Mouse (Mus musculus) neural tube, embryonic 11.5 days (tissue): ENCODE results near the gene Prickle1. TPM values are rescaled to one million over a fixed set of nuclear protein-coding genes. Genes with fewer than 3 reads are reported as not detected.
A peak's percentile ranks its signal among the peaks of the same experiment; 100 is the strongest.

Experiments used
- ATAC-seq: fragments of 200-750 bp; cut with Nextera tagmentation; 2 replicates; pipeline ENCODE4 v1.8.0; 2017; ENCODE audit warnings: moderate number of reproducible peaks, mild to moderate bottlenecking, moderate TSS enrichment, moderate library complexity; ENCODE audit not compliant: insufficient read depth, low FRiP score, low TSS enrichment
- DNase-seq: peaks from one replicate; pipeline ENCODE4 v3.0.0-alpha.2; 2015; ENCODE audit warnings: low spot score
- H3K27ac ChIP-seq: fragments of 300-500 bp; sonication (generic); 2 replicates; pipeline ENCODE4 v1.5.1; 2014; ENCODE audit warnings: low read depth, mild to moderate bottlenecking, low read length
- H3K27me3 ChIP-seq: fragments of 300-500 bp; sonication (generic); 2 replicates; pipeline ENCODE4 v1.6.1; 2014; ENCODE audit warnings: mild to moderate bottlenecking, low read length, mixed read lengths; ENCODE audit not compliant: control insufficient read depth, insufficient read depth
- H3K36me3 ChIP-seq: fragments of 300-500 bp; sonication (generic); 2 replicates; pipeline ENCODE4 v1.6.1; 2014; ENCODE audit warnings: mild to moderate bottlenecking, low read length, moderate library complexity, mixed read lengths; ENCODE audit not compliant: control insufficient read depth, insufficient read depth
- H3K4me1 ChIP-seq: fragments of 300-500 bp; sonication (generic); 2 replicates; pipeline ENCODE4 v1.6.1; 2014; ENCODE audit warnings: low read length, mixed read lengths; ENCODE audit not compliant: control insufficient read depth, insufficient read depth
- H3K4me2 ChIP-seq: fragments of 300-500 bp; sonication (generic); 2 replicates; pipeline ENCODE4 v1.6.1; 2014; ENCODE audit warnings: low read depth, mild to moderate bottlenecking, moderate library complexity
- H3K4me3 ChIP-seq: fragments of 300-500 bp; sonication (generic); 2 replicates; pipeline ENCODE4 v1.5.1; 2014; ENCODE audit warnings: low read depth, low read length
- H3K9ac ChIP-seq: fragments of 300-500 bp; sonication (generic); 2 replicates; pipeline ENCODE4 v1.6.1; 2014; ENCODE audit warnings: mild to moderate bottlenecking, low read length
- H3K9me3 ChIP-seq: fragments of 300-500 bp; sonication (generic); 2 replicates; pipeline ENCODE4 v1.6.1; 2016; ENCODE audit warnings: low read length; ENCODE audit not compliant: control insufficient read depth
- WGBS: fragments of 180-500 bp; shearing (Covaris S2); extraction: QIAGEN DNeasy Blood & Tissue Kit; methylation state at CpG from one replicate; pipeline ENCODE4 v1.1.7; 2014; 5-methylcytosine and 5-hydroxymethylcytosine counted together
- polyA plus RNA-seq: library from polyadenylated mRNA; unstranded; fragments of >200 nt; fragmentation: Nextera tagmentation; extraction: Ambion mirVana; gene quantifications from 2 replicates; pipeline ENCODE4 v1.2.1, GENCODE M21; 2014

Gene Prickle1
- polyA plus RNA-seq, 1 experiment from 2014 or later = 19.9 TPM

GRCm38 (mm10) chr15:93539415-93539814 lies 56.3 kb downstream of the Prickle1 start:
- Histone ChIP-seq H3K9ac (no peak overlapping the region), H3K27ac (no peak overlapping the region), H3K9me3 (no peaks in the 10 kb centered on the region), H3K36me3 (no peaks in the 10 kb centered on the region), H3K4me3 (no peak overlapping the region), H3K4me1 (0 out of 2 replicates have a peak, but pooled peaks cover 3% of the 10 kb centered on the region), H3K27me3 (no peaks in the 10 kb centered on the region), H3K4me2 (no peak overlapping the region)
- DNase-seq (no peak), ATAC-seq (no peak)
- WGBS = 43% methylated on average over 3 of the region's 3 CpGs

- 0 out of 2 replicates have a peak, but pooled peaks cover 3% of the 10 kb centered on the region for H3K4me1 ChIP-seq
- DNase-seq = no peak
- no peaks in the 10 kb centered on the region for H3K27me3 ChIP-seq
- H3K9ac ChIP-seq = no peak overlapping the region
- no peak overlapping the region for H3K4me3 ChIP-seq
- no peak for ATAC-seq
- no peak overlapping the region for H3K27ac ChIP-seq
- WGBS = 79% methylated on average over 21 of the region's 21 CpGs
- H3K4me2 ChIP-seq = no peak overlapping the region
- no peaks in the 10 kb centered on the region for H3K9me3 ChIP-seq
- no peaks in the 10 kb centered on the region for H3K36me3 ChIP-seq
Observed at GRCm38 (mm10) chr15:93538551-93539205, 57.0 kb downstream of the Prickle1 start.

- H3K4me3 ChIP-seq = no peak overlapping the region
- H3K27ac ChIP-seq = no peak overlapping the region
- no peaks in the 10 kb centered on the region for H3K36me3 ChIP-seq
- WGBS = 76% methylated on average over 7 of the region's 7 CpGs
- H3K9ac ChIP-seq = no peak overlapping the region
- H3K9me3 ChIP-seq = no peaks in the 10 kb centered on the region
- ATAC-seq (no peak), DNase-seq (no peak)
- no peaks in the 10 kb centered on the region for H3K27me3 ChIP-seq
- H3K4me1 ChIP-seq = 0 out of 2 replicates have a peak, but pooled peaks cover 3% of the 10 kb centered on the region
- H3K4me2 ChIP-seq = no peak overlapping the region
Observed at GRCm38 (mm10) chr15:93537745-93538144, 57.9 kb downstream of the Prickle1 start.

DNA sequence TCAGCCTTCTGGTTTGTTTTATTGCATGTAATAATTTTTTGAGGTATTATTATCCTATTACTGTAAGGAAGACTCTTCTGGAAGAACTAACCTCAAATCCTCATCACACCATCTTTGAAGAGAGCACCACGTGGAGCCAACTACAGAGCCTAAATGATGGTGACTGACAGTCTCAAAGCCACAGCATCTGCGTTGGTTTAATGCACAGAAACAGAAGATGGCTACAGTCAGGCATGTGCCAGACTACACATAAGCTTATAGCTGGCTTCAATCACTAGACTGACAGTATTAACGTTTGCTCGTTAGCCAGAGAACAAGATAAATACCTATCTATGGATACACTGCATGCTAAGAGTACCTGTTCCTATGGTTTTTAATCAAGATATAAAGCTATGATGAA lies 59.5 kb downstream of the Prickle1 start:
- Histone ChIP-seq H3K9me3 (no peaks in the 10 kb centered on the region), H3K9ac (no peak overlapping the region), H3K4me1 (0 out of 2 replicates have a peak, but pooled peaks cover 3% of the 10 kb centered on the region), H3K27ac (no peak overlapping the region), H3K4me2 (no peak overlapping the region), H3K4me3 (no peak overlapping the region), H3K27me3 (no peaks in the 10 kb centered on the region), H3K36me3 (no peaks in the 10 kb centered on the region)
- ATAC-seq = no peak
- WGBS = 86% methylated on average over 4 of the region's 4 CpGs
- no peak for DNase-seq

GRCm38 (mm10) chr15:93530703-93531032 lies 65.0 kb downstream of the Prickle1 start:
- 73% methylated on average over 3 of the region's 3 CpGs for WGBS
- DNase-seq (no peak), ATAC-seq (no peak)
- Histone ChIP-seq H3K4me2 (no peak overlapping the region), H3K9me3 (no peaks in the 10 kb centered on the region), H3K27me3 (no peaks in the 10 kb centered on the region), H3K4me3 (no peak overlapping the region), H3K36me3 (no peaks in the 10 kb centered on the region), H3K4me1 (peaks cover 13% of the 10 kb centered on the region), H3K27ac (0 out of 2 replicates have a peak overlapping the region, but pooled peaks have one; percentile 7), H3K9ac (no peak overlapping the region)

GRCm38 (mm10) chr15:93529831-93530702 lies 65.6 kb downstream of the Prickle1 start:
- no peaks in the 10 kb centered on the region for H3K27me3 ChIP-seq
- no peak overlapping the region for H3K4me2 ChIP-seq
- ATAC-seq (peak; percentile 53; the same call in 1 of the 2 replicates), DNase-seq (peak; percentile 32)
- no peak overlapping the region for H3K4me3 ChIP-seq
- H3K36me3 ChIP-seq = no peaks in the 10 kb centered on the region
- no peaks in the 10 kb centered on the region for H3K9me3 ChIP-seq
- 23% methylated on average over 12 of the region's 12 CpGs for WGBS
- 0 out of 2 replicates have a peak overlapping the region, but pooled peaks have one; percentile 7 for H3K27ac ChIP-seq
- H3K4me1 ChIP-seq = peaks cover 13% of the 10 kb centered on the region
- H3K9ac ChIP-seq = no peak overlapping the region

GRCm38 (mm10) chr15:93525305-93525917 lies 70.3 kb downstream of the Prickle1 start:
- no peak overlapping the region for H3K27ac ChIP-seq
- H3K4me3 ChIP-seq = no peak overlapping the region
- peaks cover 12% of the 10 kb centered on the region for H3K4me1 ChIP-seq
- H3K27me3 ChIP-seq = peaks cover 2% of the 10 kb centered on the region; the same call in 1 of the 2 replicates
- ATAC-seq (no peak), DNase-seq (no peak)
- H3K36me3 ChIP-seq = no peaks in the 10 kb centered on the region
- no peaks in the 10 kb centered on the region for H3K9me3 ChIP-seq
- no peak overlapping the region for H3K4me2 ChIP-seq
- 93% methylated on average over 5 of the region's 5 CpGs for WGBS
- H3K9ac ChIP-seq = no peak overlapping the region

GRCm38 (mm10) chr15:93521787-93522180 lies 73.9 kb downstream of the Prickle1 start:
- H3K27ac ChIP-seq = no peak overlapping the region
- no peak overlapping the region for H3K4me2 ChIP-seq
- whole genome bisulfite sequencing = 24% methylated on average over 3 of the region's 3 CpGs
- H3K9me3 ChIP-seq = no peaks in the 10 kb centered on the region
- ATAC-seq = no peak
- no peak overlapping the region for H3K9ac ChIP-seq
- H3K27me3 ChIP-seq = peaks cover 2% of the 10 kb centered on the region; the same call in 1 of the 2 replicates
- H3K36me3 ChIP-seq = no peaks in the 10 kb centered on the region
- H3K4me3 ChIP-seq = no peak overlapping the region
- peak; percentile 1 for DNase-seq
- H3K4me1 ChIP-seq = peaks cover 18% of the 10 kb centered on the region; the same call in 1 of the 2 replicates
